Mouse (Mus musculus) Patski (cell line): ENCODE data around the gene Mob3c. TPM values are rescaled to one million over a fixed set of nuclear protein-coding genes. Genes with fewer than 3 reads are reported as not detected.

Experiments
- ATAC-seq: fragments of 100-300 bp; one replicate; pipeline ENCODE4 v1.8.0; 2021
- CTCF ChIA-PET: fragments of 350-600 bp; sonication (Branson Sonifier 250); formaldehyde crosslinking; loops from one replicate; lab custom pipeline; 2022; ENCODE audit warnings: inconsistent platforms; lab: Charles Lee
- POLR2A ChIA-PET: fragments of 350-600 bp; sonication (Branson Sonifier 250); formaldehyde crosslinking; loops from one replicate; lab custom pipeline; 2022; ENCODE audit warnings: antibody characterized with exemption, inconsistent platforms; lab: Charles Lee
- DNase-seq: peaks from one replicate; pipeline ENCODE4 v3.0.0-alpha.2; 2011; ENCODE audit warnings: low read depth, low spot score
- H3K27me3 ChIP-seq: fragments of 371-371 bp; one replicate; pipeline ENCODE4 v1.5.1; 2021
- CTCF ChIP-seq: fragments of 100-300 bp; IDR thresholded peaks from one replicate; pipeline ENCODE4 v1.5.1; 2021
- in situ Hi-C: fragments of 300-500 bp; cut with MboI; formaldehyde crosslinking; loops from 3 replicates; pipeline ENCODE4 v1.11.1; 2018; ENCODE audit warnings: low pct_unique_long_range_greater_than_20kb, mixed read lengths
- polyA plus RNA-seq: library from polyadenylated mRNA; unstranded; gene quantifications from one replicate; pipeline ENCODE4 v1.2.3, GENCODE M21; 2021

Gene Mob3c
- polyA plus RNA-seq, 1 experiment from 2014 or later: 4.9 TPM

DNA sequence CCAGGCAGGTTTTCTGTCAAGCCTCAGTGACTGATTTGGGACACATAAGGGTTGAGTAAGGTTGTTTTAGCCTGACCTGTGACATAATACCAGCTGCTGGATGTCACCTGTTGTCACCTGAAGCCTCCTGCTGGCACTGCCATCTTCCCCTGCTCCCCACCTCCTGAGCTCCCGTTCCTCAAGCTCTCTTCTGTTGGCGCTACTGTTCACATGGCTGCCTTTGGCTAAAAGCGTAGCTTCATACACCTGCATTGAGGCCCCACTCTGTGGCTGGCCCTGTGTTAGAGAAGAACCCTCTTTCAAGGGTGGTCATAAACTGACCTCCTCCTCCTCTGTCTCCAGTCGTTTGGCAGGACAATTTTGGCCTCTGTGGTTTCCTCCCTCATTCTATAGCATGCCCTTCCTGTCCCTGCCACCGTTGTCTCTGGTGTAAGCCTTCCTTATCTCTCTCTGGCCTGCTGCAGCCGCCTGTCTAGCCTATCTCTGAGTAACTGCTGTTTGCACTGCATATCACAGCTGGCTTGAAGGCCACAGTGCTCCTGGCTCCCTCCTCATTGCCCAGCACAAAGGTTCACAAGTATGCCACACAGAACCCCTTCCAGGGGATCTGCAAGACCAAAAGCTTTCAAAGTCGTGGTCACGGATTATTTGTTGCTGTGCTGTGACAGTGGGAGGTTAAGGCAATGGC, 21.2 kb downstream of the Mob3c start:
- no peak for TF ChIP-seq CTCF
- POLR2A ChIA-PET: no interaction called here
- CTCF ChIA-PET: no interaction called here
- ATAC-seq (no peak), DNase-seq (no peak)
- in situ Hi-C loops: no loop called here
- no peaks in the 10 kb centered on the region for H3K27me3 ChIP-seq

DNA sequence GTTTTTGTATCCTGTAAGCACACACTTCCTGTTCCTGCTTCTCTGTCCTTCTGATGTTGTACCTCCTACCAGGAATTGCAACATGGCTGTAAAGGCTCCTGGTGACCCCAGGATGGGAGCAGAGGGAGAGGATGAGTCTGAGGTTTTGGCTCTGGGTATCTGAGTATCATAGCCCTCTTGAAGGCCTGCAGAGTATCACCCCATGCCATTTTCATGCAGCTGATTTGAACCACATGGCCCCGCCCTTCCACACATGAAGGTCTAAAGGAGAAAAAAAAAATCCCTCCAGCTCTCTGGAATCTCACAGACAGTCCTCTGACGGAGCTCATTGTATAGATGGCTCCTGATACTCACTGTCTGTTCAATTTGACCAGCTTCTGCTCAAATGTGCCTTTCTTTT, 22.2 kb downstream of the Mob3c start:
- no peak for DNase-seq
- no peak for ATAC-seq
- no peaks in the 10 kb centered on the region for H3K27me3 ChIP-seq
- CTCF ChIA-PET: no interaction called here
- in situ Hi-C loops: no loop called here
- POLR2A ChIA-PET: no interaction called here
- TF ChIP-seq CTCF: no peak

DNA sequence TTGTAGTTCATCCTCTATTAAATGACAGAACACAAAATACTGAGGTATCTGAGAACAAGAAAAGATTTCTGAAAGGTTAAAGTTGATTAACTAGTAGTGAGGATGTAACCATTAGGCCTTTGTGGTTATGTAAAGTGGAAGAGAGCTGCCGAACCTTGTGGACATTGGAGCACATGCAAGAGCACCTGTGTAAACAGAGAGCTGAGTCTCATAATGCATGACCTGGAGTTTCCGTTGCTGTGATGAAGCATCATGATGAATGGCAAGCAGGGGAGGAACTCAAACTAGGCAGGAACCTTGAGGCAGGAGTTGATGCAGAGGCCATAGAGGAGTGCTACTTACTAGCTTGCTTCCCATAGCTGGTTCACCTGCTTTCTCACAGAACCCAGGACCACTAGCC, 22.7 kb downstream of the Mob3c start:
- TF ChIP-seq CTCF: no peak
- DNase-seq (no peak), ATAC-seq (no peak)
- ChIA-PET CTCF (no interaction called here), POLR2A (no interaction called here)
- H3K27me3 ChIP-seq: no peaks in the 10 kb centered on the region
- in situ Hi-C loops: no loop called here

DNA sequence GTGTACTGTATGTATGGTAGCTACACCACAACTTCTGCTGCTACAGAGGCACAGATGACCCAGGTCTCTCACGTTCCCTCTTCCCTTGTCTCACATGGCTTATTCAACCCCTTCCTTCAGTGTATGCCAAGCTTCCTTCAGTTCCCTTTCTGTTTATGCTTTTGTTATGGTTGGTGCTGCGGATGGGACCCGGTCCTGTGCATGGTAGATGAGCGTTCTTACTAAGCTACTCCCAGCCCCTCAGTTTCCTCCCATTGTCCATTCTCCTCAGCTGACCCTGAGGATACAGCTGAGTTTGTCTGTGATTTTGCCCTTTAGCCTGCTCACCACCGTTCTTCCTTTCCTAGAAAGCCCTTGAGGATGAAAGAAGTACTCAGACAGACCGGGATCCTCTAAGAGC, 23.7 kb downstream of the Mob3c start:
- TF ChIP-seq CTCF: no peak
- CTCF ChIA-PET: no interaction called here
- DNase-seq: no peak
- POLR2A ChIA-PET: no interaction called here
- in situ Hi-C loops: no loop called here
- no peaks in the 10 kb centered on the region for H3K27me3 ChIP-seq
- no peak for ATAC-seq

DNA sequence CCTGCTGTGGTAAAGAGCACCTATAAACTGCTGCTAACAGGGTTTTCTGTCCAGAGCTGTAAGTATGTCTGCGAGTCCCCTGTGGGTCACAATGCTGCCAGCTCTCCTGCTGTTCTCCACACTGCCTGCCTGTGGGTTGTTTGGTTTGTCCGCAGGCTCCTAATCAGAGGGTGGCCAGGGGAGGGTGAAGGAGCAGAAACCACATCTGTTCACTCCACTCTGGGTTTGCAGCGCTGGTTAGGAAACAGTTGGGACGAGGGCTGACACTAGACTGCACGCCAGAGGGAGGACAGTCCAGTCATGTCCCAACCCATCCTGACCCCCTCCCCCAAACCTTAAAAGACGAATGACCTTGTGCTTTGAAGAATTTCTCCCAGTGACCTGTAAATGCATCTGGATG, 27.2 kb downstream of the Mob3c start:
- ATAC-seq: no peak
- H3K27me3 ChIP-seq: no peaks in the 10 kb centered on the region
- in situ Hi-C loops: no loop called here
- CTCF ChIA-PET: no interaction called here
- POLR2A ChIA-PET: no interaction called here
- no peak for TF ChIP-seq CTCF
- no peak for DNase-seq

DNA sequence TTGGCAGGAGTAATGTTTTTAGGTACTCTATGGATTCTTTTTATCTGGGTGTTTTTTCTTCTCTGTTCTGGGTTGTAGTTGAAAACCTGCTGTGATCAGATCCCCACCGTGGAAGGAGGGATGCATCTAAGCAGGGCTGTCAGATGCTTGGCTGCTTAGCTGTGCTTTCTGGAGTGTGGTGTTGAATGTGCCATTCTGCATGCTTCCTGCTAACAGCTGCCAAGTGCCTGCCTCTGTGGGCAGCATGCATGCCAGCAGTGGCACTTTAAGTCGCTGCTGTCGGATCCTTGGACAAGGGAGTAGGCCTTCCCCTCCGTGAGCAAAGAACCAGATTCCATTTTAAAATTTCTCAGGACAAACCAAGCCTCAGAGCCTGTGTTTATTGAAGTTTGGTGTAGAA, 27.7 kb downstream of the Mob3c start:
- CTCF ChIA-PET: no interaction called here

DNA sequence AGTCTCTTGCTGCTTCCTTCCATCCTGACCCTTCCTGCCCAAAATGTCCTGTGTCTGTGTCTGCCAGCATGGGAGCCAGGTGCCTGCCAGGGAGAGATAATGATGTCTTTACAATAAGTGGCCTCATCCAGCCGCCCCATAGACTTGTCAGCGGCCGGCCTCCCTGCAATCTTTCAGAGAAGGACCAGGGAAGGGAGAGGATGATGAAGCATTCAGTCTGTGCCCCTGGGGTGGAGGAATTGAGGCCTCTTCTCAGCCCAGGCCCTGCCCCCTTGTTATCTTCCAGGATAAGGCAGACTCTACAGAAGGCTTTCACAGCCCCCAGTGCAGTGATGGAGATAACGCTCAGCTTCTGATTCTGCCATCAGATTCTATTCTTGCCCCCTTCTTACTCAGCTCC, 28.4 kb downstream of the Mob3c start:
- ChIA-PET CTCF (no interaction called here), POLR2A (no interaction called here)
- no peaks in the 10 kb centered on the region for H3K27me3 ChIP-seq
- in situ Hi-C loops: no loop called here
- ATAC-seq (no peak), DNase-seq (no peak)
- TF ChIP-seq CTCF: no peak

More for the DNA sequence above, 27.7 kb downstream of the Mob3c start:
- no peaks in the 10 kb centered on the region for H3K27me3 ChIP-seq
- POLR2A ChIA-PET: no interaction called here
- no peak for TF ChIP-seq CTCF
- in situ Hi-C loops: no loop called here
- ATAC-seq (no peak), DNase-seq (no peak)

DNA sequence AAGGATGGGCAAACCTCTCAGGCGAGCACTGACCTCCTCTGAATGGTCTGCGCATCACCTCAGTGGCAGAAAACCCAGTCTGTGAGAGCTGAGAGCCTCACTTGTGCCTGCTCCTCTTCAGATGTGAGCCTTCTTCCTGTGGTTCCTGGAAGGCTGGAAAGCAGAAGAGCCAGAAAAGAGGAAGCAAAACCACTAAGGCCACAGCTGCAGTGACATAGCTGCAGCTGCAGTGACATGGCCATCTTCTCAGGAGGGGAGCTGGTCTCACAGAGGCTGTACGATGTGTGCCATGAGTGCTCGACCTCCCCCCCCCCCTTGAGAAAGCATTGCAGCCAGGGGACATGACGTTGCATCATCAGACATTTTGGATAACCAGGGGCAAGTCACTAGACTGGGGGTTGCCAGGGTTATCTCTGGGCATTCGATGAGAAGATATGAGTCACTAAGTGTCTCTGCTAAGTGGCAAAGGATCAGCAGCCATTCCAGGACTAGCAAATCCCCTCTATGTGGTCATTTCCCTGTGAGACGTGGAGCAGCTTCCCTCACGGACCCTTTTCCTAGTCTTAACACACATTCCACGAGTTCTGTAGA, 29.5 kb downstream of the Mob3c start:
- POLR2A ChIA-PET: no interaction called here
- DNase-seq: no peak
- in situ Hi-C loops: no loop called here

DNA sequence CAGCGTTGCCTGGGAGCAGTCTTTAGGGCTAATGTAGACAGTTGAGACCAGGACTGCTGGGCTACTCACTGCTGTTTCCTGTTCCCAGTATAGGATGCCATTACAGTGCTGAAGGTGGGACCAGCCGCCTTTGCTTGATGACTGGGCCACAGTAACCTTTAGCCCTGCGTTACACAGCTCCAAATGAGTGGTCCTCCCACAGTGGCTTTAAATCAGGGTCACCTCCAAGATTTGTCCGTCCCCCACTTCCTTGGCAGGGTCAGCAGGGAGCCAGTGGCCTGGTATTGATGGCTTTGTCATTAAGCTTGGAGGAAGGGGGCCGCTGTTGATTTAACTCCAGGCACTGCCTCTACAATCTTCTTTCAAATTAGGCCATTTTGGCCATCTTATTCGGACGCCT, 35.5 kb downstream of the Mob3c start:
- no peaks in the 10 kb centered on the region for H3K27me3 ChIP-seq
- DNase-seq (no peak), ATAC-seq (no peak)
- TF ChIP-seq CTCF: no peak
- in situ Hi-C loops: no loop called here
- ChIA-PET CTCF (no interaction called here), POLR2A (no interaction called here)

More for the DNA sequence above, 29.5 kb downstream of the Mob3c start:
- CTCF ChIA-PET: no interaction called here
- ATAC-seq: no peak
- TF ChIP-seq CTCF: no peak
- no peaks in the 10 kb centered on the region for H3K27me3 ChIP-seq

DNA sequence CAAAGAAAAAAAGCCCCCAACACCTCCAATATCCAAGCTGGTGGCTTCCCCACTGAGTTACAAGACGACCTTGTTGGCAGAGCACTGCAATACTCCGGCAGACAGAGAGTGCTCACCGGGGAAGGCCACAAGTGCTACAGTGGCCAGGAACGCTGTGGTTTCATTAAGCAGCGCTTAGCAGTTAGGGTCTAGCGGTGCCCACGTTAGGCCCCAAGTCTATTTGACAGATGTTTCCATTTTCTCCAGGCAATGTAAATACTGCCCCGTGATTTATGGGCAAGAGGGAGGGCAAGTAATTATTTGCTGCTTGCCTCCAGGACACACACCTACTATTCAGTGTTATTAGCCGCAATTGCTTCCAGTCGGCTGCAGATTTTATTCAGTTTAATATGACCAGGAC, 36.0 kb downstream of the Mob3c start:
- POLR2A ChIA-PET: no interaction called here
- no peak for DNase-seq
- ATAC-seq: no peak
- in situ Hi-C loops: no loop called here
- H3K27me3 ChIP-seq: no peaks in the 10 kb centered on the region
- CTCF ChIA-PET: no interaction called here
- TF ChIP-seq CTCF: no peak

DNA sequence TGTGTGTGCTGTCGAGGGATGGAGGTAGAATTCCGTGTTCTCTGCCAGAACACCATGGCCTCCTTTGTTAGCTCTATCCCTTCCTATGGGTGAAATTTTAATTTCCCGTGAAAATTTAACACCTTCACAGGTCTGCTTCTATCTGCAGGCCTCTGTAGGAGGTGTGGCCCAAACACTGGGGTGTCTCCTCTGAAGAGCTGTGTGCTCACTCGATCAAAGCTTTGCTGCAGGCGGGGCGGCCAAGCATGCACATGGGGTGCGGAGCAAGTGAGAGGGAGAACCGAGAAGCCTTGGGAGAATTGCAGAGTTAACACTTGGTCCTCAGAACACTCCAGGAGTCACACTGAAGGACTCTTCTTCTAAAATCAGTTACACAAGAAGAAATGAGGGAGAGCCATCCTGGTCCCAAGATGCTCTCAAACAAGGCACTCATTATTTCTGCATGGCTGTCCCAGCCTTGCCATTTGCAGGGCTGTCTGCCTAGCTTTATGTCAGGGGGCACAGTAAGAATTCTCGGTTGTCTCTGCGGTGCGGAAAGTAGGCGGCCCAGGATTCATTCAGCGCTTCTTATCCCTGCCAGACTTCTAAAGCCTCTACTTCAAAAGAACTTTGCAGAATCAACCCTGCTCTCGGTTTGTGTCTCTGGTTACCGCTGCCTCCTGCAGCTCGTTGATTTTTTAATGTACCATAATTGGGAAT, 41.8 kb downstream of the Mob3c start:
- ChIA-PET CTCF (no interaction called here), POLR2A (interaction anchor here (0.9 kb wide), 1 partner anchor 29 kb away, joined by 3 read pairs; no protein-coding TSS in a partner anchor)
- ATAC-seq: no peak
- no peaks in the 10 kb centered on the region for H3K27me3 ChIP-seq
- TF ChIP-seq CTCF: no peak
- DNase-seq: no peak
- in situ Hi-C loops: no loop called here
